Mouse (Mus musculus): Measurements from ENCODE around the gene Ell.
A peak's percentile ranks its signal among the peaks of the same experiment; 100 is the strongest.

DNA sequence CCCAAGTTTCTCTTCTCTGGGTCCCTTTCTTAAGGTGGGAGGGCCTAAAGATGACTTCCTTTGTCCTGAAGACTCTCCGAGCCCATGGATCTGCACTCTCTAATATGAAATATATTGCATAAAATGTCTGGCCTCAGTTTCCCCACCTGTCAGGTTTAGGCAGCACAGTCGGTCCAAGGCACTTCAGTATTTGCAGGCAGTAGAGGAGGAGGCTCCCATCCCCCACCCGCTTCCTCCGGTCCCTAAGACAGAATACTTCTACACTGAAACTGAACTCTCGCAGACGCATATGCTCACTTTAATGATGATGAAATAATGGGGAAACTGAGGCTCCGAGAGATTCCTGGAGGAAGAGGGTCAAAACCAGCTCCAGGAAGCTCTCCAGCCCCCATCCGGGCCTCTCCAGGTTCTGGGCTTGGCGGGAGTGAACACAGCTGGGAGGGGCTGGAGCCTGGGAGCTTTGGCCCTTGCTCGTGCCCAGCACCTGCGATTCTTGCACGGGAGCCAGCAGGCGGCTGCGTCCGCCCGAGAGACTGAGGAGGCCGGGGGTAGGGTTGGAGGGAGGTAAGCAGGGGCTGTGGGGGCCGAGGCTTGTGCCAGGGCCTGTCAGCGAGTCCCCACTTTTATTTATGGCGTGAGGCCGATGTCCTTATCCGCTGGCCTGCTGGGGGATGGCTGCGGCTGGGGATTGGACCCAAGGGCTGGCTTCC lies 37.3 kb upstream of the Ell start:
- no peak for TF ChIP-seq MAX (IDR thresholded peaks at IDR 0.05; ENCODE audit: low read depth)
- peak; percentile 7 for TF ChIP-seq POLR2AphosphoS2 (IDR thresholded peaks at IDR 0.05; ENCODE audit: insufficient read length, low read depth)
